ENCODE assay signal across 15 mouse cellular contexts in genomic region chr7:28794496-28794895, GRCm38 (mm10).
"Had no signal": no experiment of that assay in that cellular context is flagged by ENCODE, and none has a peak within 500 bp of the region (broad histone marks: within the 10 kb centered on the region; RNA-seq: fewer than 3 reads in every experiment).

No protein-coding gene starts in this region.

- H3K27me3 ChIP-seq: midbrain, embryonic 15.5 days; neural tube, embryonic 13.5 days had no signal

- H3K27ac ChIP-seq: kidney, postnatal 0 days; layer of hippocampus, adult 2 months; left cerebral cortex, adult 2 months; liver, embryonic 14.5 days; macrophage; midbrain, embryonic 12.5 days; midbrain, embryonic 15.5 days; neural tube, embryonic 13.5 days; stomach, postnatal 0 days had no signal

- H3K4me3 ChIP-seq: layer of hippocampus, adult 2 months; left cerebral cortex, adult 2 months; midbrain, embryonic 12.5 days; midbrain, embryonic 15.5 days; neural tube, embryonic 13.5 days had no signal

- DNase-seq: layer of hippocampus, adult 9-11 months; liver, postnatal 0 days; right cerebral cortex, postnatal 14 days; right cerebral cortex, postnatal 4 days had no signal

- ATAC-seq: liver, postnatal 0 days; lung, postnatal 0 days; midbrain, embryonic 15.5 days had no signal

- H3K36me3 ChIP-seq: midbrain, embryonic 12.5 days; midbrain, embryonic 15.5 days; neural tube, embryonic 13.5 days had no signal

- H3K9me3 ChIP-seq: midbrain, embryonic 12.5 days; midbrain, embryonic 15.5 days; neural tube, embryonic 13.5 days had no signal

- H3K9ac ChIP-seq: liver, embryonic 14.5 days; liver, postnatal 0 days; lung, embryonic 14.5 days; midbrain, embryonic 12.5 days; midbrain, embryonic 15.5 days; neural tube, embryonic 13.5 days had no signal
